Mouse (Mus musculus) erythroblast, embryonic 14.5 days (primary cell): ENCODE data around the gene Zbp1. TPM values are rescaled to one million over a fixed set of nuclear protein-coding genes. Genes with fewer than 3 reads are reported as not detected.

ENCODE experiments used
- H3K27me3 ChIP-seq: 2 replicates; pipeline ENCODE4 v1.6.1; 2012; ENCODE audit warnings: inconsistent platforms; ENCODE audit not compliant: control insufficient read depth
- H3K36me3 ChIP-seq: 2 replicates; pipeline ENCODE4 v1.6.1; 2012; ENCODE audit warnings: mild to moderate bottlenecking, inconsistent platforms; ENCODE audit not compliant: control insufficient read depth
- H3K4me1 ChIP-seq: 2 replicates; pipeline ENCODE4 v1.6.1; 2012; ENCODE audit warnings: inconsistent platforms; ENCODE audit not compliant: control insufficient read depth
- H3K4me3 ChIP-seq: replicated peaks from 2 replicates; pipeline ENCODE3; 2012; ENCODE audit warnings: moderate library complexity, mild to moderate bottlenecking, inconsistent platforms
- H3K9me3 ChIP-seq: 2 replicates; pipeline ENCODE4 v1.6.1; 2012; ENCODE audit warnings: low read length, inconsistent platforms, mixed read lengths; ENCODE audit not compliant: control insufficient read depth
- GATA1 ChIP-seq: IDR thresholded peaks from 2 replicates; pipeline ENCODE4 v1.6.1; 2012; ENCODE audit warnings: low read length, inconsistent platforms, mixed read lengths
- TAL1 ChIP-seq: IDR thresholded peaks from 3 replicates; pipeline ENCODE4 v1.6.1; 2012; ENCODE audit warnings: low read length, inconsistent platforms, mixed read lengths
- polyA plus RNA-seq: library from polyadenylated mRNA; stranded (reverse); fragments of >175 nt; gene quantifications from 2 replicates; pipeline ENCODE4 v1.2.3, GENCODE M21; 2012

The Zbp1 gene
- polyA plus RNA-seq, 1 experiment, result not detected

DNA sequence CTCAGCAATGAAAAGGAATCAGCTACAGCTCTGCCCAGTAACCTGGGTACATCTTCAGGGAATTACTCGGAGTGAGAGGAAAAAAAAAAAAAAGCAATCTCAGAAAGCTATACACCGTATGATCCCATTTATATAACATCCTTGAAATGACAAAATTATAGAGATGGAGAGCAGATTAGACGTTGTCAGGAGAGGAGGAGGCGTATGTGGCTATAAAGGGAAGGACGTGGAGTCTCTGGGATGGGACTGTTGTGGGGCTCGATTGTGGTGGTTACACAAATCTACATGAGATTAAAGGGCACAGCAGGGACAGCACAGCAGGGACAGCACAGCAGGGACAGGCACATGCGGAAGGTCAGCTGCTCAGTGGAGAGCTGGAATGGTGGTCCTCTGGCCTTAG, 30.1 kb upstream of the Zbp1 start:
- no peaks in the 10 kb centered on the region for H3K36me3 ChIP-seq
- H3K4me3 ChIP-seq, result no peak overlapping the region
- TF ChIP-seq TAL1, result no peak
- no peak for TF ChIP-seq GATA1
- H3K27me3 ChIP-seq, result no peaks in the 10 kb centered on the region
- no peaks in the 10 kb centered on the region for H3K4me1 ChIP-seq
- no peaks in the 10 kb centered on the region for H3K9me3 ChIP-seq

DNA sequence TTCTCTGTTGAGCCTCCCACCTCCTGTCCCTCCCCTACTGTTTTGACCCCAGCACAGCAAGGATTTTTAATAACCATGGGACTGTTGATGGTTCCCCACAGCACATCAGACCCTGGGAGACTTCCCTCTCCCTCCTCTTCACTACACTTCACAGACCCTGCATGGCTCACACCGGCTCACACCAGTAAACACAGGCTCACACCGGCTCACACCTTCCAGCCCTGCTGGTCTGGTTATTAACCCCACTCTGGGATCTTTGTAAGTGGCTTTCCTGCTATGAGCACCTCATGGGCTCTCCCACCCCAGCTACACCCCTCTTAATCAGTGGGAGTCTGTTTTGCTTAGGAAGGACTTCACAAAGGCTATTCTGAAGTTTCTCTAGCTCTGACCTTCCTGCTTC, 29.2 kb upstream of the Zbp1 start:
- no peaks in the 10 kb centered on the region for H3K9me3 ChIP-seq
- H3K4me1 ChIP-seq, result no peaks in the 10 kb centered on the region
- no peaks in the 10 kb centered on the region for H3K36me3 ChIP-seq
- no peaks in the 10 kb centered on the region for H3K27me3 ChIP-seq
- TF ChIP-seq TAL1 (no peak), GATA1 (no peak)
- no peak overlapping the region for H3K4me3 ChIP-seq

DNA sequence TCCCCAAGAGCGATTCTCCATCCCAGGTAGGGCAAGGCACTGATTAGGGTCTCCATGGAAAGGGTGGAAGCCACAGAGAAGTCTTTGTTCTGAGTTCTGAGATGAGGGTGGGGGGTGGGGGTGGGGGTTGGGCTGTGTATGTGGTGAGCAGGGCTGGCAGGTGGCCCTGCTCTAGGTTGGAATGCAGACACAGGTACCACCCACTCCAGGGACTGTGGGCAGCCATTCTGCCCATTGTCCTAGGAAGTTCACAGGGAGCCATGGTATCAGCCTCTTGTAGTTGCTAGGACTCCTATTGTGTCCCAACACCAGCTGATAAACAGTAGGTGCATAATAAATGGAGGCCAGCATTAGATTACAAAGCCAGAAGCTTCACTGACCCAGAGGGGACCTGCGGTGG, 28.5 kb upstream of the Zbp1 start:
- H3K4me1 ChIP-seq, result no peaks in the 10 kb centered on the region
- H3K9me3 ChIP-seq, result no peaks in the 10 kb centered on the region

DNA sequence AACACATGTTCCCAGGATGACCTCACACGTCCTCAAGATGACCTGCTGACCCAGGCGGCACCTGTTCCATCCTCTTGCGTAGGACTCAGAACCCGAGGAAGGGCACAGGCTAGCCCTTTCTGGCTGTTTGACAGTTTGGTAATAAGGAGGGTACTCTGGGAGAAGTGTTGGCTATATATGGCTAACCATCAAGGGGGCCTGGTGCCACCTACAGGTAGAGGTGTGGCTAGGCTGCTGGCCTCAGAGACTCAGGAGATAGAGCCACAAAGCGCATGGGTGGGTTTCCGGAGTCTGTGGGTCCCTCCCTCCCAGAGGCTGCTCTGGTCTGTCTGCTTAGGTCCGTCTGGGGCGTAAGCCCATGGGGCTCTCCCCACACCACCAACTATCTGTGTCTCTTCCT, 28.0 kb upstream of the Zbp1 start:
- no peaks in the 10 kb centered on the region for H3K4me1 ChIP-seq
- no peak overlapping the region for H3K4me3 ChIP-seq
- H3K27me3 ChIP-seq, result no peaks in the 10 kb centered on the region
- H3K9me3 ChIP-seq, result no peaks in the 10 kb centered on the region
- H3K36me3 ChIP-seq, result no peaks in the 10 kb centered on the region
- TF ChIP-seq GATA1 (no peak), TAL1 (no peak)

More for the DNA sequence above, 28.5 kb upstream of the Zbp1 start:
- no peak overlapping the region for H3K4me3 ChIP-seq
- TF ChIP-seq TAL1 (no peak), GATA1 (no peak)
- H3K27me3 ChIP-seq, result no peaks in the 10 kb centered on the region
- no peaks in the 10 kb centered on the region for H3K36me3 ChIP-seq

DNA sequence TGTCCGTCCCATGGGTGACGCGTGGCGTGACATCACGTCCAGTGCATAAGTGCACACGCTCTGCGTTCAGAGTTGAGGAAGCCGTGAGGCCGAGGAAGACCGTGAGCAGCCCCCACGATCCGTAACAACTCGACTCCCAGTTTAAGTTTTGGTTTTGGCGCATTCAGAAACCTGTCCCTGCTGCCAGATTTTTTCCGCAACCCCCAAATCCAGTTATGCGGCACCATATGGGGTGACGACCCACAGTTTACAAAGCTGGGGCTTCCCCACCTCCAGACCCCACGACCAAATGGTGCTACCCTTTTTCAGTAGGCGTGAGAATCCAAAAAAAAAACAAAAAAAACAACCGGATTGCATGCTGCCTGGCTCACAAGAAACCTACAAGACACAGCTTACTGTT, 26.5 kb upstream of the Zbp1 start:
- no peaks in the 10 kb centered on the region for H3K27me3 ChIP-seq
- no peaks in the 10 kb centered on the region for H3K9me3 ChIP-seq
- no peak overlapping the region for H3K4me3 ChIP-seq
- H3K4me1 ChIP-seq, result no peaks in the 10 kb centered on the region
- H3K36me3 ChIP-seq, result no peaks in the 10 kb centered on the region
- no peak for TF ChIP-seq GATA1
- no peak for TF ChIP-seq TAL1

DNA sequence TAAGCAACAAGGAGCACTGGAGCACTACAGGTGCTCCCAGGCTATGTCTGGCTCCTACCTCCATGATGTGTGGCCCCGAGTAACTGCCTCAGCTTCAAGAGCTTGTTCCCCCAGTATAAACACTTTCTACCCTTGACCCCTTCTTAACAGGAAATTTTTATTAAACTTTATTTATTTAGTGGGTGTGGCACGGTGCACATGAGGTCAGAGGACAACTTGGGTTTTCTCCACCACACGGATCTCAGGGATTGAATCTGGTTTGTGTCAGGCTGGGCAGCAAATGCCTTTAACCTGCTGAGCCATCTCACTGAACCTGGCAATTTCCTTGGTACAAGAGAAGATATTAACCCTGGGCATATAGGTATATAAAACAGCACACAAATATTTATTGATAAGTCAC, 25.4 kb upstream of the Zbp1 start:
- no peaks in the 10 kb centered on the region for H3K27me3 ChIP-seq
- no peaks in the 10 kb centered on the region for H3K4me1 ChIP-seq
- H3K9me3 ChIP-seq, result no peaks in the 10 kb centered on the region
- TF ChIP-seq TAL1 (no peak), GATA1 (no peak)
- no peak overlapping the region for H3K4me3 ChIP-seq
- no peaks in the 10 kb centered on the region for H3K36me3 ChIP-seq

DNA sequence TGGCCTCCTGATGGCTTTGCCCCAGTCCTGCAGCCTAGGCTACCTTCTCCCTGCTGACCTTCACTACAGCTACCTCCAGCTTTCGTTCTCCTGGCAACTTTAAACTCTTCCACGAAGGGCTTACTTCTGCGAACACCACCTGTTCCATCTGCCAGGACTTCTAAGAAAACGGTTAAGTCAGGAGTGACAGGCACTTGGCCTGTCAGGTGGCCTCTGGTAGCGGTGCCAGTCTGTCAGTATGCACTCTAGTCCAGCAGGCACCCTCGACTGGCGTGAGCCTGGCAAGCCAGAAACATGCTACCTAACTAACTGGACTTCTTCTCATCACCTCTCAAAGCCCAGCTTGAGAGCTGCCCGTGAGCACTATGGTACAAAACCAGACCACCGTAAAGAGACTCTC, 24.9 kb upstream of the Zbp1 start:
- H3K27me3 ChIP-seq, result no peaks in the 10 kb centered on the region
- no peaks in the 10 kb centered on the region for H3K9me3 ChIP-seq
- H3K4me3 ChIP-seq, result no peak overlapping the region
- TF ChIP-seq TAL1 (no peak), GATA1 (no peak)
- H3K4me1 ChIP-seq, result no peaks in the 10 kb centered on the region
- no peaks in the 10 kb centered on the region for H3K36me3 ChIP-seq

DNA sequence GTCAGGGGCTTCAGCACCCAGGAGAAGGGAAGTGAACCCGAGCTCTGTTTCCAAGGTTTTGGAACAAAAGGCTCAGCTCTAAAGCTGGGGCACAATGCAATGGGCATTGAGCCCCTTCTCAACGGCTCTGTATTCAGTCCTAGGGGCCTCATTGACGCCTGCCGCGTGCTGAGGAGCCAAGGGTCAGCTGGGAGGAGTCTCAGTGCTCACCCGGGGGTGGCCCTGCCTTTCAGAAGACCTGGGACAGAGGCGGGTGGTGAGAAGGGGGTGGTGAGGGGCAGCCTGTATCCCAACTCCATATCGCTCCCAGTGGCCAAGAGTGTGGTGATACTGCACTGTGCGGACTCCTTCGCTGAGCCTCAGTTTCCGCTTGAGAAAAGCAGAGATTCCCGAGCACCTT, 24.2 kb upstream of the Zbp1 start:
- H3K9me3 ChIP-seq, result no peaks in the 10 kb centered on the region
- no peak overlapping the region for H3K4me3 ChIP-seq
- TF ChIP-seq GATA1 (no peak), TAL1 (no peak)
- H3K4me1 ChIP-seq, result no peaks in the 10 kb centered on the region
- H3K27me3 ChIP-seq, result no peaks in the 10 kb centered on the region
- H3K36me3 ChIP-seq, result no peaks in the 10 kb centered on the region

DNA sequence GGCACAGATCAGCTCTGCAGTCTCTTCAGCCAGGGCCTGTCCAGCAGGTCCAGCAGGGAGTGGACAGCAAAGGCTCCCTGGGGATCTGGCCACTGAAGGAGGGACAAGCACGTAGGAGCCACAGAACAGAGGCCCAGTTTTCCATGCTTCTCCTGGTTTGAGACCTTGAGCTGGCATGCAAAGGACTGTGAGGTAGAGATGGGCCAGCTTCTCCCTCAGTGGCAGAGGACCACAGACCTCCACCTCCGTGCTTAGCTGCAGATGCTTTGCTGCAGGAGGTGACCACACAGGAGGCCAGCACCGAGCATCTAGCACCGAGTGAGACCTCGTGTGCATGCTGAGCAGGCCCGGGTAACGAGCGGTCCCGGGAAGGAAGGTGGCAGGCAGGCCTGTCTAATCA, 22.0 kb upstream of the Zbp1 start:
- Histone ChIP-seq H3K9me3 (no peaks in the 10 kb centered on the region), H3K27me3 (no peaks in the 10 kb centered on the region), H3K4me1 (no peaks in the 10 kb centered on the region), H3K4me3 (no peak overlapping the region), H3K36me3 (no peaks in the 10 kb centered on the region)
- TF ChIP-seq GATA1 (no peak), TAL1 (no peak)

DNA sequence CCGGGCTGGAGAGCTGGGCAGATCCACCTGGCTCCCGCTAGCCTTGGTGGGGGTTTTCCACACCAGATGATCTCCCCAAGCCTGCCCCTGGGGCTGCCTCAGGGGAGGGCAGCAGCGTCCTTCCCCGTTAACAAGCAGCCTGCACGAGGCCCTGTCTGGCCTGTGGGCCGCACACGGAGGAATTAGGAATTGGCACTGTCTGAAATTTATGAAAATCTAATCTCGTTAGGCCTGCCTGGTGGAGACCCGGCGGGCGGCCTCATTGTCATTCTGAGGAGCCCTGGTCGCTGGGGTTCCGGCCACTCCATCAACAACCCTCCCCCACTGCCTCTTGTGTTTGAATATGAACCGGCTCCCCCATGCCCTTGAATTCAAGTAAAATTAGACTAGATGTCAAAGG, 19.8 kb upstream of the Zbp1 start:
- Histone ChIP-seq H3K27me3 (no peaks in the 10 kb centered on the region), H3K4me3 (no peak overlapping the region), H3K4me1 (no peaks in the 10 kb centered on the region), H3K36me3 (no peaks in the 10 kb centered on the region), H3K9me3 (no peaks in the 10 kb centered on the region)
- TF ChIP-seq GATA1 (no peak), TAL1 (no peak)
